Mouse (Mus musculus) cerebellum, adult (tissue): ENCODE data around the gene 4930402F06Rik.

Experiments
- ATAC-seq: cut with Nextera tagmentation; 2 replicates; pipeline ENCODE4 v1.9.2; 2017; ENCODE audit warnings: mild to moderate bottlenecking, moderate library complexity, mixed read lengths; ENCODE audit not compliant: insufficient number of reproducible peaks, low FRiP score, low TSS enrichment

The 4930402F06Rik gene

DNA sequence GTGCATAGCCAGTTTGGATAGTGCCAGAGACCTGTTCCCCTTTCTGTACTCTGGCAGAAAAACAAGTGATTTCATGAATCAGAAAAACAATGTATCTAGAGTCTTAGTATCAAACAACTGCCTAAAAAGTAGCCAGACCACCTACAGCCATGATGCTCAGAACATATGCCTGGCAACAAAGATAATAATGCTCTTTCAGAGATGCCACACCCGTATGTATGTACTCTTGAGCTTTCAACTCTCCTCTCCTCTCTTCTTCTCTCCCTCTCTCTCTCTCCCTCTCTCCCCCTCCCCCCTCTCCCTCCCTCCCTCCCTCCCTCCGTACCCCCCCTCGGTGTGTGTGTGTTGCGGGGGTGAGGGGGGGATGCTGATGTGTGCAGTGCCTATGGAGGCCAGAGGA, 22.3 kb upstream of the 4930402F06Rik start:
- ATAC-seq: no peak

DNA sequence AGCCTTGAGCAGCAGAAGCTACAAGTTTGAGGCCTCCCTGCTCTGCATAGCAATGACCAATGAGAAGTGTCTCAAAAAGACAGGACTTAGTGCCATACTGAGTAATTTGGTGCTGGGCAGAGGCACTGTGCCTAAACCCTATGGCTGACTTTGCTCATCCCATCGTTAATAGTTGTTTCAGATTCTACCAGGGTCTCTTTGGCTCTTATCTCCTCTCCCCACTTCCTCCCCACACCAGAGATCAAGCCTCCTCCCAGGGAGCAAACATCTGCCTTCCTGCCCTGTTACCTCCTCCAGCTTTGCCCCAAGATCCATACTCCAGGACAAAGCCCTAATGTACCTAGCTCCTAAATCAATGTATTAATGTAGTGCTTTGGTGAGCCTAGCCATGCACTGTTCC, 20.3 kb upstream of the 4930402F06Rik start:
- no peak for ATAC-seq

DNA sequence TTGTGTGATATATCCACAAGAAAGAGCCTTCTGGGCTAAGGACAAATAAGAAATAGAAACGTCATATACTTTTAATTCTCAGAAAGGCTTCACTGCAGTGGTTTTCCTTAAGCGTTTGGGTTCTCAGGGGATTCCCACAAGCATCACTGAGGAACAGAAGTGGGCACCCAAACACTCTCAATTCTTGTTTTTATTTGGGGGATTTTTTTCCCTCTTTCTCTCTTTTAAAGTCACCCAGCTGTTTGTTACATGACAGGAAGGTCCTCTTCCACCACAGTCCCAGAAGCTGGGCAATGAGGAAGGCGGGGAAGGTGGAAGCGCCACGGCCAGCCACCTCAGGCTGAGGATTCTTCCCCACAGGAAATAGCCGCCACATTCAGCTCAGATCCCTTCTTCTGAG, 19.5 kb upstream of the 4930402F06Rik start:
- no peak for ATAC-seq

DNA sequence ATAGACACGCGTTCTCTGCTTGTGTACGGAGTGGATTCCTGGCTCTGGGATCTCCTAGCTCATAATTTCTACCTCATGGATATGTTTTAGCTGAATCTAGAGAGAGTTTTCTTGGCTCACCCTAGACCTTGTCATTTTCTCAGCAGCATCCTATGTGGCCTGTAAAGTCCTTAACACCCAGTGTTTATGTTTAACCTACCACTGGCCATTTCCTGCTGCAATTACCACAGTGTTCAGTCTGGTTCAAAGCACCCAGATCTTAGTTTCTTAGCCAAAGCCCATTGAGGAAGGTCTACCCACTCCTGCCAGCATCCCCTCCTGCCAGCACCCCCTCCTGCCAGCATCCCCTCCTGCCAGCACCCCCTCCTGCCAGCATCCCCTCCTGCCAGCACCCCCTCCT, 15.8 kb upstream of the 4930402F06Rik start:
- no peak for ATAC-seq

DNA sequence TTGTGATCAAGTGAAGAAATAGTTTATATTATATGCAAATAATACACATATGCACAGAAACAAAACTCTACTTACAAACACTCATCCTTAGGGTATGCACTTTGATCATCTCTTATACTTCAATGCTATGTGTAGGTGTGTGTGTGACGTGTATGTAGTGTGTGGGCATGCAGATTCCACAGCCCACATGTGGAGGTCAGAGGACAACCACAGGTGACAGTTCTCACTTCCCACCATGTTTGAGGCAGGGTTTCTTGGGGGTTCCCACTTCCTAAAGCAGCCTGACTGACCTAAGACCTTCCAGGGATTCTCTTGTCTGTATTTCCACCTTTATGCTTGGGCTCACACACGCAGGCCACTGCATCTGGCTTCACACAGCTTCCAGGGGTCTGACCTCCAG, 15.3 kb upstream of the 4930402F06Rik start:
- ATAC-seq: no peak

DNA sequence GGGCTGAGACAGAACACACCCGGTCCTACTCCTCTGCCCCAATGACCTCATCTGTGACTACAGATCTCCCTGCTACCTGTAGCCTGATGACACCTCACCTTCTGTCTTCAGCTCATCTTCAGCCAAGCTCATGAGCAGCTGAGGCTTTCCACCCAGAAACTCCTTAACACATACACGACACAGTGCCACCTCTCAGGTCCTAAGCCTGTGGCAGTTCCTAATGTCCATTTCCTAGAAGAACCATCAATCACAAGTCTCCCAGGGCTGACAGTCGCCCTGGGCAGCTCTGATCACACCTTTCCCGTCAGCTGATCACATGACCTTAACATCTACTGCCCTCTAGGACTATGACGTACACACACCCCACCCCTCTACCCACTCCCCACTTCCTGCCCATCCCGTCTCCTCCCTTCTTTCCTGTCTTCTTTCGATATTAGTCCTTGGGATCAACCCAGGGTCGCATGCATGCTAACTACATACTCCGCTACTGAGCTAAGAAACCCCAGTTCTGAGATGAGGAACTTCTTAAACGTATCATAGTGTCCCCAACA, 14.7 kb upstream of the 4930402F06Rik start:
- ATAC-seq: no peak

DNA sequence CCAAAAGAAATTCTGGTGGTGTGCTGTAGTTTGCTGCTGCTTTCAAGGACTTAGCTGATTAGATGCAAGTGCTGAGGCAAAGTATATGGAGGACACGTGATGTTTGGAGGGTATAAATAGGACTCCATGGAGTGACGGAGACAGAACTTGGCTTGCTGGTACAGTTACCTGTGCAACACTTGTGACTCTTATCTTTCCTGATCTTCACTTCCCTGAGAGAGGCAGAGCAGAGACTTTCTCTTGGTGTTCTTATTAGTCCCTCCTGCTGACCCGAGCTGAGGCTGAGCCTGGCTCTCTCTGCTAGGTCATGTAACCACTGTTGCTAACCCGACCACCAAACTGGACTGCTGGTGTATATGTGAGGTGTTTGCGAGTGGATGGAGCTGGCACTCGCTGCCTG, 12.5 kb upstream of the 4930402F06Rik start:
- no peak for ATAC-seq

DNA sequence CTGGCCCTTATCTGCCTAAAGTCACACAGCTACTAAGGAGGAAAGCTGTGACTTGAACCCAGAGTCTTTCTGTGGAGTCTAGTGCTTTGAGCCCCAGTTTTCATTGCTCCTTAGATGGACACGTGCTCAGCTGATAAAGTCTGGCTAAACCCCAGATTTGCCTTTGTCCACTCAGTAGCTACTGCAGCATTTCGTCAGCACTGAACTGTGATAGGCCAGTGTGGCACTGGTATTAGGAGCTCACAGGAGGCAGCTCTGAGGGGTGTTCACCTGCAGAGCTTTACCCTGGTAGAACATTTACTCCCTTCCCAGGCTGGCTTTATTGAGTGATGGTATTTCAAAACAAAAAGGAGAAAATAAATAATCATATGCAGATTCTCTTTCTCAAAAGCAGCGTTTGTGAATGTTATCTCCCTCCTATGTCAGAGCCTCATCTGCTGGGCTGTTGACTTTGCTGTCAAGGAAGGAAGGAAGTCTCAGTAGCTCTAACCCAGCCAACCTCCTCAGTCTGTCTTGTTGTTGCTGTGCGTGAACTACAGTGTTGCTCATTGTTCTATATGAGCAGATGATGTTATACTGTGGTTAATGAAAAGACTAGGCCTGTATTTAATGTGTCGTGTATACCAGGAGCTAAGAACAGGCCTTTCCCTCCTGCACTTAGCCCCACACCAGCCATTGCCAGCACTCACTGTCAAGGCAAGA, 11.6 kb upstream of the 4930402F06Rik start:
- no peak for ATAC-seq

DNA sequence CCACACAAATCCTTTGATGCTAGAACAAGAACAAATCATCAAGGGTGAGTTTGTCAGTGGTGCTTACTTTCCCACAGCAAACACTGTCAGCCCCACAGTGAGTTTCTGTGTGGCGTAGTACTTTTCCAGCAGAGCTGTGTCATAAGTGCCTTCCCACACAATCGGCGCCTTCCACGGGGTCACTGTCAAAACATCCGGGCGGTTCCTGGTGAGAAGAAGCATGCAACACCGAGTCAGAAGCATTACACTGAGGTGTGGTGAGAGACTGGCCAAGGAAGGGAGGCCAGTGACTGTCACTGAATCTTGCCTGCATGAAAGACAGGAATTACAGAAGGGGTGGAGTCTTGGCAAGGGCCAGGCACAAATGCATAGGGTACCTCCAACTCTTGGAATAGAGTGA, 10.9 kb upstream of the 4930402F06Rik start:
- no peak for ATAC-seq

DNA sequence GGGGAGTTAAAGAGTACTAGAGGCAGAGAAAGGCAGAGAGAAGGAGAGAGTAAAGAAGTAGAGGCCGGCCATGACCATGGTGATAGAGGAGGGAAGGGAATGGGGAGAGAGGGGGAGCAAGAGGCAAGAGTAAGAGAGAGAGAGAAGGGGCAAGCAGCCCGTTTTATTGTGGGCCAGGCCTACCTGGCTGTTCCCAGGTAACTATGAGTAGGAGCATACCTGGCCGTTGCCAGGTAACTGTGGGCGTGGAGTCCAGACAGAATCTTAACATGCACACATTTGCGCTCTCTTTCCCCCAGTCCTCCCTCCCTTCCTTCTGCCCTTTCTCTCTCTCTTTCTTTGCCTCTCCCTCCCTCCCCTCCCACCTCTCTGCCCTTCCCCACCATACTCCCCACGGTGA, 10.3 kb upstream of the 4930402F06Rik start:
- no peak for ATAC-seq

DNA sequence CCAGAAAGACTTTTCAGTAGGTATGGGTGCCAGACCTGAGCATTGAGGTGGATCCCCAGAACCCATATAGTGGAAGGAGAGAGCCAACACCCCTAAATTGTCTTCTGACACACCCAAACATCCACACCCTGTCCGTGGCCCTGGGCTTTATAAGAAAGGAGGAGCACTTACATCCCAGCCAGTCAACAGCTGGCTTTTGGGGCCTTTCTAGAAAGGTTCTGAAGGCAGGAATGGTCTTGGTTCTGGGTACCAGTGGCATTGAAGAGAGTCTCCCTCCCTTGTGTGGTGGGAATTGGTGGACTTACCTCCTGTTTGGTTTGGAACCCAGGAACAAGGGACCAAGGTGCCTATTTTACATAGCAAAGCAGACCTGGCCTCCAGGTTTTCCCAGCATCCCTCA, 9.6 kb upstream of the 4930402F06Rik start:
- no peak for ATAC-seq

DNA sequence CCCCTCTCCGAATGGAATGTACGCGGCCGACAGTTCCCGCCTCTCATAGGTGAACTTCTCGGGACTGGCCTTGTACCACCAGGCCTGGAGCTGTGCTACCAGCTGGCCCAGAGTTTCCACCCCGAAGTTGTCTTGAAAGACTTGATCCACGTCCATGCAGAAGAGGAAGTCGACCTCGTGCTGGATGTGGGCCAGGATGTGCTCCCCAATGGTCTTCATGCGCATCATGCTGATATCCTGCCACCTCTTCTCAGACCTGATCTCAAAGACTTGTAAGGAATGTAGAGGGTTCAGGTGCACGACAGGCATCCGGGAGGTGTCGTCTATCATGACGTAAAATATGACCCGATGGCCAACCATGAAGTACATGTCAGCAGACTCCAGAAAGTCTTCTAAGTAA, 5.4 kb upstream of the 4930402F06Rik start:
- no peak for ATAC-seq

DNA sequence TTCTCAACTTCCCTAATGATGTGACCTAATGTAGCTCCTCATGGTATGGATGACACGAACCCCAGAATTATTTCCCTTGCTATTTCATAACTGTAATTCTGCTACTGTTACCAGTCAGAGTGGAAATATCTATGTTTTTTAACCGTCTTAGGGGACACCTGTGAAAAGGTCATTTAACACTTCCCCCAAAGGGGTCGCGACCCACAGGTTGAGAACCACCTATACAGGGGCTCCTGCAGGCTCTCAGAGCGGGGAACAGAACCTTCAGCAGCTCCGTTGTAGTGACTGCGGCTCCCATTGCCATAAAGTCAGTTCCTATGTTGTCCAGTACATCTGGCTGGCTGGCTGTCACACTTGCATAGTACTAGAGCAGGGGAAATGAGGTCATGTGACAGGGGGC, 3.8 kb upstream of the 4930402F06Rik start:
- ATAC-seq: no peak

DNA sequence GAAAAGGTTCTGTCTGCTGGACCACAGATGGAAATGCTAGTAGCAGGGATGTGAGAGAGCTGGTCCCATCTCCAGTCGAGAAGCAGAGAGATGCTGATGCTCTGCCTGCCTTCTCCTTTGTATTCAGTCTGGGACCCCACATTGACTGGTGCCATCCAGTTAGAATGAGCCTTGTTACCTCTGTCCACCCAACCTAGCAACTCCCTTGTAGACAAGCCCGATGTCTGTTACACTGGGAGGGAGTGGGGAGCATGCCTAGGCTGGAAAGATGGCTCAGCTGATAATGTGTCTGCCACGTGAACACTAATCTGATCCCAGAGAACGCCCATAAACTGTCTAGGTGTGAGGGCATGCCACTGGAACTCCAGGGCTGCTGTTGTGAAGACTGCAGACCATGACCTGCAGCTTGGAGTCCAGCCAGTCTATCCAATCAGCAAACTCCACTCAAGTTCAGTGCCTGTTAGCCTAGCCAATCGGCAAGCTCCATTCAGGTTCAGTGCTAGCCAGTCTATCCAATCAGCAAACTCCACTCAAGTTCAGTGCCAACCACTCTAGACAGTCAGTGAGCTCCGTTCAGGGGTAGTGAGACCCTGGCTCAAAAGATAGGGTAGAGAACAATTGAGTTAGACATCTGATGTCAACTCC, 1.3 kb upstream of the 4930402F06Rik start:
- ATAC-seq: no peak

DNA sequence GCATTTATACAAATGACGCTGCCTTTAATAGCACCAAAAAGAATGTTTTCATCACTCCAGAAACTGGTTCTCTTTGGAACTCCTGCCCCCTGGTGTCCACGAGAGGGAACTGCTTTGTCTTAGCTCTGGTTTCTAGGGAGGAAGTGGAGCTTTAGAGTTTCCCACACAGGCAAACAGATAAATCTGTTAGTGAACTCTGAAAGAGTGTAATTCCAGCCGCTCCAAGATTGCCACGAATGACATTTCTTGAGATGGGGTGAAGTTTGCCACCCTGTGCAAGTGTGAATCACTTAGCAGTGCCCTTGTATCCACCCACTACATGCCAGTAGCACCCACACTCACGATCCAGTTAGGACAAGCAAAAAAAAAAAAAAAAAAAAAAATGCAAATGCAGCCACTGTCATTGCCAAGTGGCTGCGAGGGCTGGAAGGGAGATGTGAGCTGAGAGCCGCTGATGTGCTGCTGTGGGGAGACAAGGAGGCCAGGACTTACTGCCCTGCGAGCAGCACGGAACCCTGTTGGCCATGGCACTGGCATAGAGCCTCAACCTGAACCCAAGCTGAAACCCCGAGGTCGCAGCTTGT, 707 bp upstream of the 4930402F06Rik start:
- peak; percentile 15; the same call in 1 of the 2 replicates for ATAC-seq

DNA sequence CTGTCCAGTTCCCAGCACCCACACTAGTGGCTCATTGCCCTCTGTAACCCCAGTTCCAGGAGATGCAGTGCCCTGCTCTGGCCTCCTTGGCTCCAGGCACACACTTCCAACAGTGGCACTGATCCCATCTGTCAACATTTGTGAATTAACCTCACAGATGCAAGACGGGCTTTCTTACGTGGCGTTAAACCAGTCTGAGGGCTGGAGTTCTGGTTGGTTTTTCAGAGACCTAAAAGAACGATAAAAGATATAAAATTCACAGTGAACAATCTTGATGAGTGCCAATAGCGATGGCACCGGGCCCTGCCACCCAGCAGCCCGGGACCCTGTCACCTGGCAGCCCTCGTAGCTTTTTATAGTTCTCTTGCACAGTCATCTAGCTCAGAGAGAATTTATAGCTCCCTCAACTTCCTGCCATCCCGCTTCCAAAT, 11.5 kb downstream of the 4930402F06Rik start:
- ATAC-seq: peak; percentile 52; the same call in 1 of the 2 replicates

DNA sequence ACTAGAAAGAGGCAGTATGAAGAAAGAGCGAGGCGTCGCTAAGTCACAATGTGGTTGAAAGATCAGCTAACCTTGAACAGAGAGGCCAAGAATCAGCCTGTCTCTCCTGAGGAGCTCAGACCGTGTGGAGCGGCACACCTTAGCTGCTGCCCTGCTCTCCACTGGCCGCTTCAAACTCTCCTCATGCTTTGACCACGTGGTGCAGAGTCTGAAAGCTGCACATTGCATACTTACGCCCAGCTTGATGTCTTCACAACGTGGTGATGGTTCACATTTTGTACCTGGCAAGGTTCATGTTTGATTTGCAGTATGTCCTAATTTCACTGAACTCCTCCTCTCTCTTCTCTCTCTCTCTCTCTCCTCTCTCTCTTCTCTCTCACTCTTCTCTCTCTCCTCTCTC, 17.7 kb downstream of the 4930402F06Rik start:
- no peak for ATAC-seq

DNA sequence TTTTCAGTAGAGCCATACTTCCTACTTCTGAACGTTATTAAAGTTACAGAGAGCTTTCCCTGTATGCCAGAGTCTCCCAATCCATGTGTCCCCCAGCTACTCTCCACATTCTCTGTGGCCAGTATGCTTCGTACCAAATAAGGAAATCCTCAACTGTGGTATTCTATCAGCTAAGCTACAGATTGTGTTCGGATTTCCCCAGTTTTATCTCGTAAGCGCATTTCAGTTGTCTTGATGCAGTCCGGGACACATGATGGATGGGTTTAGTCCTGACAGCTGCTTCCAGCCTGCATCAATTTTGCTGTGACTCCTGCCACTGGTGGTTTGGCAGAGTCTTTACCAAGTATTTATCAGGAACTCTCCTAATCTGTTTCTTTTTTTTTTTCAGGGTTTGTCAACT, 19.4 kb downstream of the 4930402F06Rik start:
- ATAC-seq: no peak

DNA sequence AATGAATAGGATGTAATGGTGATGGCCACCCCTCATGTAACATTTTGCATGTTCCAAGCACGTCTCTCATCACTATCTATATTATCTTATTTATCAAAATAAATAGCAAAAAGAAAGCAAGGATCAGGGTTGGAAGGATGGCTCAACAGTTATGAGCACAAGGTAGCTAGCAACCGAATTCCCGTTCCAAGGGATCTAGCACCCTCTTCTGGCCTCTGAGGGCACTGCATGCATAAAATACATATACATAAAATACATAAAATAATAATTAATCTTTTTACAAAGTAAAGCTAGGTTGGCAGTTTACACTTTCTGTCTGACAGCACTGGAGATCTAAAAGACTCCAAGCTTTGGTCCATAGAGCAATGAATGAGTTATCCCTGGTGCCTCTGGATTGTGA, 24.0 kb downstream of the 4930402F06Rik start:
- ATAC-seq: no peak

DNA sequence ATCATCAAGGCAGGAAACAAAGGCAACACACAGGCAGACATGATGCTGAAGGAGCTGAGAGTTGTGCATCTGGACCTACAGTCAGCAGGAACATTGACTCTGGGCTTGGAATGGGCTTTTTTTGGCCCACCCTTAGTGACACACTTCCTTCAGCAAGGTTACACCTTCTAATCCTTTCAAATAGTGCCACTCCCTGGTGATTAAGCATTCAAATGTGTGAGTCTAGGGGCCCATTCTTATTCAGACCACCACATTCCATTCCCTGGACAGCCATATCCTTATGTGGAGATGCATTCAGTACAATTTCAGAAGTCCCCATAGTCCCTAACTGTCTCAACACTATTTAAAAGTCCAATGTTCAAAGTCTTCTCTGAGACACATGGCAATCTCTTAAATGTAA, 26.3 kb downstream of the 4930402F06Rik start:
- ATAC-seq: no peak

DNA sequence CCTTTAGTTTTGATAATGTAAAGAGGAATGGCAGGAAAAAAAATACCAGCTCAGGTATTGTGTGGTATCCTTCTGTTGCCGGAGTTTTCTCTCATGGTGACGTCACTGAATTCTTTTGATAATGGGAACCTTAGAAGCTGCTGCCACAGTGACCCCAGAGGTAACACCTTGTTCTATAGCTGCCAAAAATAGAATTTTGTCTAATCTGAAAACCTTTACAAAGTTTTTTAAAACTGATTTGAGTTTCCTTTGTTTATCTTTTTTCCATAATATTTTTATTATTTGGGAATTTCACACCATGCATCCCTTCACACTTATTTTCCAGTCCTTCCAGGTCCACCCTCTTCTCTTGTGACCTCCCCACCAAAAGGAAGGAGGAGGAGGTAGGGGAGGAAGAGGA, 29.3 kb downstream of the 4930402F06Rik start, which contains the start of gene 4930568D16Rik:
4930568D16Rik (minus strand) TSS at position 101 of the 400 bp plus-strand sequence.
- ATAC-seq: no peak
